Mouse (Mus musculus): ENCODE data around the gene Myo1h. TPM values are rescaled to one million over a fixed set of nuclear protein-coding genes. Genes with fewer than 3 reads are reported as not detected.

Myo1h gene
- polyA plus RNA-seq, 1 experiment = 1.4 TPM

DNA sequence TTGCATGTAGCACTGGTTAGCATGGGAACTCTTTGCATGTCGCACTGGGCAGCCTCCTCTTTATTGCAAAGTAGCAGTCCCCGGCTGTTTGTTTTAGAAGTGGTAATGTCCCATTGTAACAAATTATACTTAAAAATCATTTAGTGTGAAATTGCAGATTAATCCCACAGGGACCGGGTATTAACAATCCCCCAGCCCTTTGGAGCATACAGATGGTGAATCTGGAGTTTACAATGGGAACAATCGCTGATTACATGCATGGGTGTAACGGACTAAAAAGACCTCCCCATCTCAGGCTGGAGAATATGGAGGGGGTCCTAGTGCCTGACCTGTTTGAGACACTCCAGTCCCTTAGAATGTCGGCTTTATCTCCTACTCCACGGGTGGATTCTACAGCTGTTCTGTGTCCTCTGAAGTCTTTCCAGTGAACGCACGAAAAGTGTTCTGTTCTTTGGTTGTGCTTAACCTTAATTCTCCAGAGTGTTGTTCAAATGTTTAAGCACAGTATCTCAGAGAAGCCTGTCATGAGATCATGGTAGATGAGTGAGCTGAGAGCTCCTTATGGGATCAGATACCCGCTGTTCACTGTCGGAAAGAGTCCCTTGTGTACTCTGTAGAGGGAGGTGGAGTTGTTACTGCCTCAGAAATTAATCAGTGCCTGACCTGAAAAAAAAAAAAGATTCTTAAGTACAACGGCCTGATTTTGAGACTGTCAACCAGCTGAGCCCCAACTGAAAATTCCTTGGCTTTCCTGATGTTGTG is 9.4 kb upstream of the Myo1h start:
- TF ChIP-seq MYOG (IDR thresholded peaks at IDR 0.05; ENCODE audit: control insufficient read depth in 1 of 3, insufficient read depth in 1 of 3, insufficient read length in 2 of 3, low read depth in 2 of 3) = no peak
- no peak for TF ChIP-seq POLR2A (IDR thresholded peaks at IDR 0.05; ENCODE audit: insufficient read length, low read depth)
- TF ChIP-seq CEBPB (IDR thresholded peaks at IDR 0.05; ENCODE audit: insufficient read depth, poor library complexity, severe bottlenecking) = no peak
- Histone ChIP-seq H3ac (ENCODE audit: control insufficient read depth, insufficient read length) (no peak overlapping the region), H3K4me3 (no peak overlapping the region), H3K36me3 (ENCODE audit: control insufficient read depth, insufficient read depth) (no peaks in the 10 kb centered on the region), H3K4me2 (ENCODE audit: low read depth) (no peak overlapping the region), H3K79me2 (ENCODE audit: control insufficient read depth, insufficient read depth) (no peaks in the 10 kb centered on the region), H3K27me3 (ENCODE audit: control insufficient read depth, insufficient read depth, insufficient read length) (peaks cover 74% of the 10 kb centered on the region)

DNA sequence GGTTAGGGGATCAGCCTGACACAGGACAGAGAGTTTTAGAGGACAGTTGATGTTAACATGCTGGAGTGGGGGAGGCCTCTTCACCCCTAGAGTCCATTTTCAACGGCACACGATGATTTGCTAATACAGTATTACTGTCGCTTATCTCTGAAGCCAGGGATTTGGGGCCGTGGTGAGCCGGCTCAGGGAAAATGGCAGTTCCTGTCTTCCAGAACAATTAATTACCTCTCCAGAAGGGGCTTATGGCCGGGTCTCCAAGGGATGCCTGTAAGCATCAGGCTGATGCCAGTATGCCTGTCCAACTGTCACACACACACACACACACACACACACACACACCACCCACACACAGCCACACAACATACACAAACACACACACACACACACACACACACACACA is 6.6 kb upstream of the Myo1h start:
- H3K36me3 ChIP-seq (ENCODE audit: control insufficient read depth, insufficient read depth) = no peaks in the 10 kb centered on the region
- TF ChIP-seq TCF3 (IDR thresholded peaks at IDR 0.05; ENCODE audit: insufficient read length, low read depth) = no peak
- no peak for TF ChIP-seq POLR2A (IDR thresholded peaks at IDR 0.05; ENCODE audit: insufficient read length, low read depth)
- no peak for TF ChIP-seq REST (IDR thresholded peaks at IDR 0.05; ENCODE audit: insufficient read depth, insufficient read length)
- TF ChIP-seq POLR2AphosphoS2 (IDR thresholded peaks at IDR 0.05; ENCODE audit: insufficient read length, low read depth) = no peak
- no peak for TF ChIP-seq USF1 (IDR thresholded peaks at IDR 0.05; ENCODE audit: low read depth)
- no peak for TF ChIP-seq CEBPB (IDR thresholded peaks at IDR 0.05; ENCODE audit: insufficient read depth, poor library complexity, severe bottlenecking)
- no peak overlapping the region for H3K4me2 ChIP-seq (ENCODE audit: low read depth)
- H3K79me2 ChIP-seq (ENCODE audit: control insufficient read depth, insufficient read depth) = no peaks in the 10 kb centered on the region
- no peak overlapping the region for H3K4me3 ChIP-seq
- peaks cover 65% of the 10 kb centered on the region for H3K27me3 ChIP-seq (ENCODE audit: control insufficient read depth, insufficient read depth, insufficient read length)
- no peak overlapping the region for H3ac ChIP-seq (ENCODE audit: control insufficient read depth, insufficient read length)

DNA sequence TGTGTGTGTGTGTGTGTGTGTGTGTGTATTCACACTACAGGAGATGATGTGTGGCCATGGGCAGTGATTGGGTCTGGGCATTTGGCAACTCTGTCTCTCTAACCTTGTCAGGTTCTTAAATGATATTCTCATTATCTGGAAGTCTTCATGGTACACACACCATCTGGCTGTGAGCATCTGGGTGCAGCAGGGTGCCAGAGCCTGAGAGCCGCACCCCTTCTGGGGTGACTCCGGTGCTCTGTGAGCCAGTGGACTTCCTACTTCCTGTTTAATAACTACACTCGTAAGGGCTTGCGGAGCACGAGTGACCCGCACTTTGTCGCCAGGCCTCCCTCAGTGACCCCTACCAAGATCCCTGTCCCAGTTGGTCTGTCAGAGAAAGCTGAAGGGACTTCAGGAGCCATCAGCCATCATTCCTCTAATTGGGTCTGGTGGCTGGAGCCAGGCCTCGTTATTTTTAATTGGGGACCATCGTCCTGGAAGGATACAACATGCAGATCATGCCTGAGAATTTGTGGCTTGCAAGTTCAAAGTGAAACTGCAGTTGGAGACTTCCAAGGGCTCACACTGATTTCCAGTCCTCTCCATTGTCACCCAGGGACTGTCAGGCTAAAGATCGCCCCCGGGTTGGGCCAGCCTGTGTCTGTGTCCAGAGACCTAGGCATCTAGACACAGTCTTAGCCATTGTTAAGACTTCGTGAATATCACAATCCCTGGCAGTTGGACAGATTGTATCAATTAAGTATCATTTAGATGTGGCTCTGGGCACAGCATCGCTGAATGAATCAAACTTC is 4.2 kb upstream of the Myo1h start:
- no peak overlapping the region for H3K4me2 ChIP-seq (ENCODE audit: low read depth)
- H3K4me3 ChIP-seq = no peak overlapping the region
- TF ChIP-seq MYOG (IDR thresholded peaks at IDR 0.05; ENCODE audit: control insufficient read depth in 1 of 3, insufficient read depth in 1 of 3, insufficient read length in 2 of 3, low read depth in 2 of 3) = no peak
- no peak for TF ChIP-seq MYOD1 (IDR thresholded peaks at IDR 0.05; ENCODE audit: control insufficient read depth in 1 of 3, insufficient read length in 2 of 3, low read depth in 2 of 3)
- no peak for TF ChIP-seq POLR2A (IDR thresholded peaks at IDR 0.05; ENCODE audit: insufficient read length, low read depth)
- no peak for TF ChIP-seq TCF3 (IDR thresholded peaks at IDR 0.05; ENCODE audit: insufficient read length, low read depth)
- no peak for TF ChIP-seq SRF (IDR thresholded peaks at IDR 0.05; ENCODE audit: control insufficient read depth, insufficient read length, low read depth)
- TF ChIP-seq CEBPB (IDR thresholded peaks at IDR 0.05; ENCODE audit: insufficient read depth, poor library complexity, severe bottlenecking) = no peak
- TF ChIP-seq E2F4 (IDR thresholded peaks at IDR 0.05; ENCODE audit: insufficient read depth) = no peak
- TF ChIP-seq TCF12 (IDR thresholded peaks at IDR 0.05; ENCODE audit: insufficient read depth, poor library complexity, severe bottlenecking) = no peak
- TF ChIP-seq POLR2AphosphoS2 (IDR thresholded peaks at IDR 0.05; ENCODE audit: insufficient read length, low read depth) = no peak
- no peak for TF ChIP-seq REST (IDR thresholded peaks at IDR 0.05; ENCODE audit: insufficient read depth, insufficient read length)
- TF ChIP-seq MAX (IDR thresholded peaks at IDR 0.05; ENCODE audit: low read depth) = no peak
- TF ChIP-seq USF1 (IDR thresholded peaks at IDR 0.05; ENCODE audit: low read depth) = no peak
- peaks cover 66% of the 10 kb centered on the region for H3K27me3 ChIP-seq (ENCODE audit: control insufficient read depth, insufficient read depth, insufficient read length)
- no peak overlapping the region for H3ac ChIP-seq (ENCODE audit: control insufficient read depth, insufficient read length)
- no peaks in the 10 kb centered on the region for H3K79me2 ChIP-seq (ENCODE audit: control insufficient read depth, insufficient read depth)
- H3K36me3 ChIP-seq (ENCODE audit: control insufficient read depth, insufficient read depth) = no peaks in the 10 kb centered on the region

DNA sequence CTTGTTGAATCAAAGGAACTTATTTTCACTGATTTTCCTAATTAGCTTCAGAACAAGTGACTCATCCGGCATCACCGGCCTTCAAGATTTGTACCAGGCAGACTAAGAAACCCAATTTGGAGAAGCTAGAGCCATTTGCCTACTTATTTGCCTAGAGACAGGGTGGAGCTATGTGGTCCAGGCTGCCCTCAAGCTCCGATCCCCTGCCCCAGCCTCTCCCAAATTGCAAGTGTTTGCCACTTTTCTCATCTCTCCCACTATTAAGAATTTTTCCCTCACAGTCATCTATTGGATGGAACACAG is 3.6 kb upstream of the Myo1h start:
- Histone ChIP-seq H3ac (ENCODE audit: control insufficient read depth, insufficient read length) (no peak overlapping the region), H3K36me3 (ENCODE audit: control insufficient read depth, insufficient read depth) (no peaks in the 10 kb centered on the region), H3K4me2 (ENCODE audit: low read depth) (no peak overlapping the region), H3K27me3 (ENCODE audit: control insufficient read depth, insufficient read depth, insufficient read length) (peaks cover 71% of the 10 kb centered on the region), H3K4me3 (no peak overlapping the region), H3K79me2 (ENCODE audit: control insufficient read depth, insufficient read depth) (no peaks in the 10 kb centered on the region)
- TF ChIP-seq MYOD1 (IDR thresholded peaks at IDR 0.05; ENCODE audit: control insufficient read depth in 1 of 3, insufficient read length in 2 of 3, low read depth in 2 of 3) = no peak
- no peak for TF ChIP-seq REST (IDR thresholded peaks at IDR 0.05; ENCODE audit: insufficient read depth, insufficient read length)
- TF ChIP-seq USF1 (IDR thresholded peaks at IDR 0.05; ENCODE audit: low read depth) = no peak
- TF ChIP-seq TCF12 (IDR thresholded peaks at IDR 0.05; ENCODE audit: insufficient read depth, poor library complexity, severe bottlenecking) = no peak
- no peak for TF ChIP-seq SRF (IDR thresholded peaks at IDR 0.05; ENCODE audit: control insufficient read depth, insufficient read length, low read depth)
- no peak for TF ChIP-seq MAX (IDR thresholded peaks at IDR 0.05; ENCODE audit: low read depth)
- TF ChIP-seq E2F4 (IDR thresholded peaks at IDR 0.05; ENCODE audit: insufficient read depth) = no peak
- no peak for TF ChIP-seq POLR2A (IDR thresholded peaks at IDR 0.05; ENCODE audit: insufficient read length, low read depth)
- no peak for TF ChIP-seq TCF3 (IDR thresholded peaks at IDR 0.05; ENCODE audit: insufficient read length, low read depth)
- no peak for TF ChIP-seq CEBPB (IDR thresholded peaks at IDR 0.05; ENCODE audit: insufficient read depth, poor library complexity, severe bottlenecking)
- no peak for TF ChIP-seq MYOG (IDR thresholded peaks at IDR 0.05; ENCODE audit: control insufficient read depth in 1 of 3, insufficient read depth in 1 of 3, insufficient read length in 2 of 3, low read depth in 2 of 3)
- TF ChIP-seq POLR2AphosphoS2 (IDR thresholded peaks at IDR 0.05; ENCODE audit: insufficient read length, low read depth) = no peak

DNA sequence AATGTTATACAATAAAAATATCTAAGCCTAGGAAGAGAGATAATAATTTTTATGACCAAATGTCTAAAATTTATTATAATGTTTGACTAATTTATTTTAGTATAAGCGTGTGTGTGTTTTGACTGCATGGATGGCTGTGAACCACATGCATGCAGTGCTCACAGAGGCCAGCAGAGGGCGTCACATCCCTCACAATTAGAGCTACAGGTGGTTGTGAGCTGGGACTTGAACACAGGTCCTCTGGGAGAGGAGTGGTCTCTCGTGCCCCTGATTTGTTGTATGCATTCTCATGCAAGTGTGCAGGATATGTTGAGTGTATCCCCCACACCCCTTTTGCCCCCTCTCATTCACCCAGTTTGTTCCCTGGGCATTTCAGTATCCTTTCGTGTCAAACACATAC is 2.9 kb upstream of the Myo1h start:
- no peaks in the 10 kb centered on the region for H3K36me3 ChIP-seq (ENCODE audit: control insufficient read depth, insufficient read depth)
- H3K4me2 ChIP-seq (ENCODE audit: low read depth) = no peak overlapping the region
- no peaks in the 10 kb centered on the region for H3K79me2 ChIP-seq (ENCODE audit: control insufficient read depth, insufficient read depth)
- no peak overlapping the region for H3ac ChIP-seq (ENCODE audit: control insufficient read depth, insufficient read length)
- no peak overlapping the region for H3K4me3 ChIP-seq
- no peak for TF ChIP-seq POLR2A (IDR thresholded peaks at IDR 0.05; ENCODE audit: insufficient read length, low read depth)
- no peak for TF ChIP-seq SRF (IDR thresholded peaks at IDR 0.05; ENCODE audit: control insufficient read depth, insufficient read length, low read depth)
- no peak for TF ChIP-seq MAX (IDR thresholded peaks at IDR 0.05; ENCODE audit: low read depth)
- TF ChIP-seq TCF12 (IDR thresholded peaks at IDR 0.05; ENCODE audit: insufficient read depth, poor library complexity, severe bottlenecking) = no peak
- no peak for TF ChIP-seq E2F4 (IDR thresholded peaks at IDR 0.05; ENCODE audit: insufficient read depth)
- TF ChIP-seq REST (IDR thresholded peaks at IDR 0.05; ENCODE audit: insufficient read depth, insufficient read length) = no peak
- no peak for TF ChIP-seq POLR2AphosphoS2 (IDR thresholded peaks at IDR 0.05; ENCODE audit: insufficient read length, low read depth)
- TF ChIP-seq CEBPB (IDR thresholded peaks at IDR 0.05; ENCODE audit: insufficient read depth, poor library complexity, severe bottlenecking) = no peak
- TF ChIP-seq MYOG (IDR thresholded peaks at IDR 0.05; ENCODE audit: control insufficient read depth in 1 of 3, insufficient read depth in 1 of 3, insufficient read length in 2 of 3, low read depth in 2 of 3) = no peak
- H3K27me3 ChIP-seq (ENCODE audit: control insufficient read depth, insufficient read depth, insufficient read length) = peaks cover 71% of the 10 kb centered on the region

Measured in myocyte (in vitro differentiated cells).